In genomic region chr13:60029591-60029990, GRCm38 (mm10) we compare ENCODE assay signal across 13 mouse cellular contexts.
DNase-seq lines count a peak whose midpoint lies in the region; ATAC-seq lines count a peak whose summit lies in the region.
"Had no signal": no experiment of that assay in that cellular context is flagged by ENCODE, and none has a peak within 500 bp of the region (broad histone marks: within the 10 kb centered on the region; RNA-seq: fewer than 3 reads in every experiment).

No protein-coding gene starts in this region.

- peak; percentile 46 to 50 for DNase-seq in heart, adult 18-20 months
- DNase-seq in heart, embryonic 10.5 days (ENCODE audit: low spot score), result no peak
- peak; percentile 47 for DNase-seq in lung, postnatal 10 days
- DNase-seq in lung, adult 18-20 months, result no peak
- DNase-seq in brain, embryonic 18.5 days (ENCODE audit: low read depth, low spot score), result peak; percentile 40
- no peak for DNase-seq in layer of hippocampus, postnatal 14 days (ENCODE audit: low spot score in 2 of 2)
- DNase-seq: cerebellum, adult 2 months; kidney, postnatal 10 days had no signal

- no peaks in the 10 kb centered on the region for H3K4me1 ChIP-seq in heart, embryonic 10.5 days
- H3K4me1 ChIP-seq in embryonic facial prominence, embryonic 15.5 days, result no peaks in the 10 kb centered on the region
- H3K4me1 ChIP-seq: midbrain, embryonic 10.5 days had no signal

- ATAC-seq in embryonic facial prominence, embryonic 15.5 days (ENCODE audit: insufficient number of reproducible peaks, low FRiP score, low TSS enrichment, low read depth), result peak; percentile 47; the same call in 1 of the 2 replicates
- ATAC-seq: activated CD4-positive, CD25-positive, alpha-beta regulatory T cell, adult 4 months; intestine, embryonic 16.5 days had no signal

- no peak overlapping the region for H3K4me3 ChIP-seq in heart, embryonic 10.5 days
- no peak overlapping the region for H3K4me3 ChIP-seq in embryonic facial prominence, embryonic 15.5 days (replicated peaks)
- H3K4me3 ChIP-seq: midbrain, embryonic 10.5 days had no signal

- H3K4me2 ChIP-seq in embryonic facial prominence, embryonic 15.5 days (replicated peaks), result no peak overlapping the region

- WGBS in heart, embryonic 10.5 days, result 86% methylated on average over 9 of the region's 9 CpGs
- 56% methylated on average over 9 of the region's 9 CpGs for WGBS in embryonic facial prominence, embryonic 15.5 days

- H3K27me3 ChIP-seq in heart, embryonic 10.5 days (ENCODE audit: insufficient read depth, poor library complexity, severe bottlenecking), result no peaks in the 10 kb centered on the region
- no peaks in the 10 kb centered on the region for H3K27me3 ChIP-seq in embryonic facial prominence, embryonic 15.5 days

- H3K9me3 ChIP-seq in heart, embryonic 10.5 days, result no peaks in the 10 kb centered on the region
- H3K9me3 ChIP-seq in embryonic facial prominence, embryonic 15.5 days (replicated peaks), result no peaks in the 10 kb centered on the region

- no peak overlapping the region for H3K9ac ChIP-seq in embryonic facial prominence, embryonic 15.5 days
- H3K9ac ChIP-seq: liver, embryonic 14.5 days had no signal

- no peak overlapping the region for H3K27ac ChIP-seq in heart, embryonic 10.5 days
- H3K27ac ChIP-seq in embryonic facial prominence, embryonic 15.5 days (replicated peaks), result peak overlapping the region; percentile 34; the same call in 1 of the 2 replicates
- H3K27ac ChIP-seq: liver, embryonic 14.5 days; midbrain, embryonic 10.5 days had no signal

- no peaks in the 10 kb centered on the region for H3K36me3 ChIP-seq in heart, embryonic 10.5 days
- no peaks in the 10 kb centered on the region for H3K36me3 ChIP-seq in embryonic facial prominence, embryonic 15.5 days
- H3K36me3 ChIP-seq: midbrain, embryonic 10.5 days had no signal

Comparison
In these comparisons a context has a peak if more than half of its experiments do, and no peak if none do; other contexts are left out.
1. DNase-seq: peak in heart, adult 18-20 months (2 of 2), lung, postnatal 10 days (single experiment) and brain, embryonic 18.5 days (single experiment); none in heart, embryonic 10.5 days (single experiment), lung, adult 18-20 months (0 of 2) and layer of hippocampus, postnatal 14 days (0 of 2).